Mouse (Mus musculus) C2C12 (cell line): ENCODE results near the gene Tppp3.

Experiments
- CTCF ChIP-seq: IDR thresholded peaks from one replicate; pipeline ENCODE4 v1.5.1; 2011; ENCODE audit not compliant: control insufficient read depth, insufficient read depth, insufficient read length
- USF1 ChIP-seq: IDR thresholded peaks from one replicate; pipeline ENCODE4 v1.6.1; 2011; ENCODE audit warnings: low read depth, mild to moderate bottlenecking, control low read depth, moderate library complexity

DNA sequence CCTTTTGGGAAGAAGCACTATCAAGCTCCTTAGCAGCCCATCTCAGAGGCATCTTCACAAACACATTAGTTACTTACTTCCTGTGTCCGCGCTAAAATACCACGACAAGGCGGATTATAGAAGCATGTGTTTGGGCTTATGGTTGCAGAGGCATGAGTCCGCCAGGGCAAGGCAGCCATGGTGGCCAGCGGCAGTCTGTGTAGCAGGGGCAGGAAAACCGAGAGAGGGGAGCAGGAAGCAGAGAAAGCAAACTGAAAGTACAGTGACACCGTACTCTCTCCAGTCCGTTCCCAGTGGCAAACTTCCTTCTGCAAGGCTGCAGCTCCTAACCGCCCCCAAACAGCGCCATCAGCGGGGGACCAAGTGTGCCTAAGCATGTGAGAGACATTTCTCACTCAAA lies 28.5 kb upstream of the Tppp3 start:
- TF ChIP-seq CTCF: no peak
- no peak for TF ChIP-seq USF1
